Mouse (Mus musculus) liver, embryonic 16.5 days (tissue): Measurements from ENCODE around the gene Tead2. TPM values are rescaled to one million over a fixed set of nuclear protein-coding genes. Genes with fewer than 3 reads are reported as not detected.
A peak's percentile ranks its signal among the peaks of the same experiment; 100 is the strongest.

Experiments used
- ATAC-seq: fragments of 200-750 bp; cut with Nextera tagmentation; 2 replicates; pipeline ENCODE4 v1.8.0; 2017; ENCODE audit warnings: low read depth, mild to moderate bottlenecking, moderate number of reproducible peaks, moderate library complexity
- H3K27ac ChIP-seq: fragments of 300-500 bp; sonication (generic); 2 replicates; pipeline ENCODE4 v1.5.1; 2014; ENCODE audit warnings: mild to moderate bottlenecking, low read length
- H3K27me3 ChIP-seq: fragments of 300-500 bp; sonication (generic); 2 replicates; pipeline ENCODE4 v1.6.1; 2014; ENCODE audit warnings: low read depth, low read length, mixed read lengths; ENCODE audit not compliant: control insufficient read depth, insufficient read depth
- H3K36me3 ChIP-seq: fragments of 300-500 bp; sonication (generic); 2 replicates; pipeline ENCODE4 v1.6.1; 2014; ENCODE audit warnings: mild to moderate bottlenecking; ENCODE audit not compliant: control insufficient read depth, insufficient read depth
- H3K4me1 ChIP-seq: fragments of 300-500 bp; sonication (generic); 2 replicates; pipeline ENCODE4 v1.6.1; 2014; ENCODE audit warnings: low read depth, low read length, mixed read lengths; ENCODE audit not compliant: control insufficient read depth
- H3K4me2 ChIP-seq: fragments of 300-500 bp; sonication (generic); 2 replicates; pipeline ENCODE4 v1.6.1; 2014; ENCODE audit warnings: low read depth, low read length, mixed read lengths
- H3K4me3 ChIP-seq: fragments of 300-500 bp; sonication (generic); 2 replicates; pipeline ENCODE4 v1.5.1; 2014; ENCODE audit warnings: low read depth, mild to moderate bottlenecking, low read length
- H3K9ac ChIP-seq: fragments of 300-500 bp; sonication (generic); 2 replicates; pipeline ENCODE4 v1.6.1; 2014; ENCODE audit warnings: low read depth, low read length
- H3K9me3 ChIP-seq: fragments of 300-500 bp; sonication (generic); replicated peaks from 2 replicates; pipeline ENCODE4 v1.6.1; 2016; ENCODE audit warnings: low read length; ENCODE audit not compliant: control insufficient read depth
- WGBS: fragments of 180-500 bp; shearing (Covaris S2); extraction: QIAGEN DNeasy Blood & Tissue Kit; methylation state at CpG from one replicate; pipeline ENCODE4 v1.1.7; 2014; ENCODE audit not compliant: insufficient replicate concordance; 5-methylcytosine and 5-hydroxymethylcytosine counted together
- polyA plus RNA-seq: library from polyadenylated mRNA; unstranded; fragments of >200 nt; fragmentation: Nextera tagmentation; extraction: Ambion mirVana; gene quantifications from 2 replicates; pipeline ENCODE4 v1.2.1, GENCODE M21; 2015

Gene Tead2
- polyA plus RNA-seq, 1 experiment from 2014 or later, result 6.5 TPM

- Histone ChIP-seq H3K4me1 (no peaks in the 10 kb centered on the region), H3K4me2 (no peak overlapping the region), H3K9ac (no peak overlapping the region), H3K36me3 (no peaks in the 10 kb centered on the region), H3K27ac (no peak overlapping the region), H3K27me3 (peaks cover 70% of the 10 kb centered on the region), H3K9me3 (no peaks in the 10 kb centered on the region; the same call in 1 of the 2 replicates), H3K4me3 (no peak overlapping the region)
- no peak for ATAC-seq
- WGBS, result 1% methylated on average over 13 of the region's 13 CpGs
Observed at GRCm38 (mm10) chr7:45175398-45175797, 40.2 kb upstream of the Tead2 start.

- no peaks in the 10 kb centered on the region; the same call in 1 of the 2 replicates for H3K9me3 ChIP-seq
- no peak for ATAC-seq
- H3K27me3 ChIP-seq, result peaks cover 72% of the 10 kb centered on the region
- H3K4me1 ChIP-seq, result no peaks in the 10 kb centered on the region
- no peak overlapping the region for H3K4me3 ChIP-seq
- H3K9ac ChIP-seq, result no peak overlapping the region
- 3% methylated on average over 23 of the region's 23 CpGs for WGBS
- H3K4me2 ChIP-seq, result no peak overlapping the region
- no peak overlapping the region for H3K27ac ChIP-seq
- no peaks in the 10 kb centered on the region for H3K36me3 ChIP-seq
Observed at GRCm38 (mm10) chr7:45175929-45176328, 39.6 kb upstream of the Tead2 start.

GRCm38 (mm10) chr7:45176356-45176755 lies 39.2 kb upstream of the Tead2 start:
- Histone ChIP-seq H3K9me3 (no peaks in the 10 kb centered on the region; the same call in 1 of the 2 replicates), H3K27ac (no peak overlapping the region), H3K27me3 (peaks cover 76% of the 10 kb centered on the region), H3K36me3 (no peaks in the 10 kb centered on the region), H3K4me1 (peaks cover under 1% of the 10 kb centered on the region; the same call in 1 of the 2 replicates), H3K4me2 (no peak overlapping the region), H3K9ac (no peak overlapping the region), H3K4me3 (no peak overlapping the region)
- WGBS, result 2% methylated on average over 31 of the region's 31 CpGs
- ATAC-seq, result no peak

GRCm38 (mm10) chr7:45178550-45178949 lies 37.0 kb upstream of the Tead2 start:
- H3K4me3 ChIP-seq, result no peak overlapping the region
- H3K36me3 ChIP-seq, result no peaks in the 10 kb centered on the region
- no peak overlapping the region for H3K27ac ChIP-seq
- no peaks in the 10 kb centered on the region for H3K9me3 ChIP-seq
- WGBS, result 18% methylated on average over 7 of the region's 7 CpGs
- ATAC-seq, result no peak
- H3K4me2 ChIP-seq, result no peak overlapping the region
- peaks cover 97% of the 10 kb centered on the region for H3K27me3 ChIP-seq
- H3K9ac ChIP-seq, result no peak overlapping the region
- H3K4me1 ChIP-seq, result peaks cover 10% of the 10 kb centered on the region

- WGBS, result 25% methylated on average over 7 of the region's 7 CpGs
- H3K9me3 ChIP-seq, result no peaks in the 10 kb centered on the region
- peaks cover 10% of the 10 kb centered on the region for H3K4me1 ChIP-seq
- no peak for ATAC-seq
- no peak within 1 kb of the TSS for H3K9ac ChIP-seq
- H3K36me3 ChIP-seq, result no peaks in the 10 kb centered on the region
- H3K4me2 ChIP-seq, result no peak within 1 kb of the TSS
- peaks cover 99% of the 10 kb centered on the region for H3K27me3 ChIP-seq
- H3K4me3 ChIP-seq, result no peak within 1 kb of the TSS
- no peak within 1 kb of the TSS for H3K27ac ChIP-seq
Observed at GRCm38 (mm10) chr7:45179469-45179868, 36.1 kb upstream of the Tead2 start, which contains the start of gene Gfy. TSS of gene Gfy (minus strand) at chr7:45179569.

- H3K9me3 ChIP-seq, result no peaks in the 10 kb centered on the region
- peak within 1 kb of the TSS; percentile 47; the same call in 1 of the 2 replicates for H3K4me3 ChIP-seq
- no peak within 1 kb of the TSS for H3K27ac ChIP-seq
- H3K4me2 ChIP-seq, result peak within 1 kb of the TSS; percentile 71
- H3K27me3 ChIP-seq, result peaks cover 96% of the 10 kb centered on the region
- no peaks in the 10 kb centered on the region for H3K36me3 ChIP-seq
- no peak for ATAC-seq
- no peak within 1 kb of the TSS for H3K9ac ChIP-seq
- H3K4me1 ChIP-seq, result peaks cover 10% of the 10 kb centered on the region
- 22% methylated on average over 20 of the region's 20 CpGs for WGBS
Observed at GRCm38 (mm10) chr7:45180896-45181477, 34.6 kb upstream of the Tead2 start, which contains the start of gene Pth2. TSS of gene Pth2 (plus strand) at chr7:45180995.

- Histone ChIP-seq H3K4me1 (peaks cover 10% of the 10 kb centered on the region), H3K9ac (no peak overlapping the region), H3K27ac (no peak overlapping the region), H3K36me3 (no peaks in the 10 kb centered on the region), H3K9me3 (no peaks in the 10 kb centered on the region), H3K27me3 (peaks cover 96% of the 10 kb centered on the region), H3K4me2 (peak overlapping the region; percentile 71), H3K4me3 (peak overlapping the region; percentile 47; the same call in 1 of the 2 replicates)
- no peak for ATAC-seq
- WGBS, result 4% methylated on average over 35 of the region's 35 CpGs
Observed at GRCm38 (mm10) chr7:45181540-45181939, 34.0 kb upstream of the Tead2 start.

GRCm38 (mm10) chr7:45182199-45182601 lies 33.4 kb upstream of the Tead2 start:
- Histone ChIP-seq H3K27ac (no peak overlapping the region), H3K9me3 (no peaks in the 10 kb centered on the region), H3K36me3 (no peaks in the 10 kb centered on the region), H3K4me1 (peaks cover 10% of the 10 kb centered on the region), H3K27me3 (peaks cover 96% of the 10 kb centered on the region), H3K4me3 (peak overlapping the region; percentile 47), H3K4me2 (peak overlapping the region; percentile 71), H3K9ac (no peak overlapping the region)
- 0% methylated on average over 34 of the region's 34 CpGs for WGBS
- ATAC-seq, result peak; percentile 94

GRCm38 (mm10) chr7:45182606-45183005 lies 32.9 kb upstream of the Tead2 start:
- H3K4me3 ChIP-seq, result peak overlapping the region; percentile 27
- no peaks in the 10 kb centered on the region for H3K9me3 ChIP-seq
- H3K4me2 ChIP-seq, result peak overlapping the region; percentile 71
- H3K4me1 ChIP-seq, result peaks cover 10% of the 10 kb centered on the region
- WGBS, result 12% methylated on average over 11 of the region's 11 CpGs
- no peak overlapping the region for H3K9ac ChIP-seq
- ATAC-seq, result no peak
- no peak overlapping the region for H3K27ac ChIP-seq
- peaks cover 93% of the 10 kb centered on the region for H3K27me3 ChIP-seq
- no peaks in the 10 kb centered on the region for H3K36me3 ChIP-seq
